Mouse (Mus musculus) embryonic facial prominence, embryonic 12.5 days (tissue): ENCODE data around the gene Olfr533. TPM values are rescaled to one million over a fixed set of nuclear protein-coding genes. Genes with fewer than 3 reads are reported as not detected.
"Not testable (repeated sequence)": the region's sequence is repeated elsewhere in the genome, so short reads cannot be mapped to it uniquely, and the experiment has no call there.

Experiments used
- ATAC-seq: fragments of 200-750 bp; cut with Nextera tagmentation; 2 replicates; pipeline ENCODE4 v1.8.0; 2017; ENCODE audit not compliant: insufficient number of reproducible peaks, insufficient read depth, low FRiP score, low TSS enrichment
- H3K27ac ChIP-seq: fragments of 300-500 bp; sonication (generic); 2 replicates; pipeline ENCODE4 v1.5.1; 2016; ENCODE audit warnings: mild to moderate bottlenecking
- H3K27me3 ChIP-seq: fragments of 300-500 bp; sonication (generic); 2 replicates; pipeline ENCODE4 v1.6.1; 2016; ENCODE audit warnings: mild to moderate bottlenecking, moderate library complexity
- H3K36me3 ChIP-seq: fragments of 300-500 bp; sonication (generic); 2 replicates; pipeline ENCODE4 v1.6.1; 2016; ENCODE audit warnings: mild to moderate bottlenecking
- H3K4me1 ChIP-seq: fragments of 300-500 bp; sonication (generic); 2 replicates; pipeline ENCODE4 v1.6.1; 2016
- H3K4me2 ChIP-seq: fragments of 300-500 bp; sonication (generic); replicated peaks from 2 replicates; pipeline ENCODE4 v1.6.1; 2016; ENCODE audit warnings: mild to moderate bottlenecking, moderate library complexity
- H3K4me3 ChIP-seq: fragments of 300-500 bp; sonication (generic); 2 replicates; pipeline ENCODE4 v1.5.1; 2016; ENCODE audit warnings: mild to moderate bottlenecking
- H3K9ac ChIP-seq: fragments of 300-500 bp; sonication (generic); 2 replicates; pipeline ENCODE4 v1.6.1; 2016; ENCODE audit warnings: mild to moderate bottlenecking, moderate library complexity
- H3K9me3 ChIP-seq: fragments of 300-500 bp; sonication (generic); 2 replicates; pipeline ENCODE4 v1.6.1; 2016; ENCODE audit warnings: mild to moderate bottlenecking, moderate library complexity
- WGBS: fragments of 180-500 bp; shearing (Covaris S2); methylation state at CpG from one replicate; pipeline ENCODE4 v1.1.7; 2016; 5-methylcytosine and 5-hydroxymethylcytosine counted together
- polyA plus RNA-seq: library from polyadenylated mRNA; unstranded; fragments of >200 nt; fragmentation: Nextera tagmentation; extraction: Ambion mirVana; gene quantifications from 2 replicates; pipeline ENCODE4 v1.2.1, GENCODE M21; 2016

The Olfr533 gene
- not detected in 2 replicates for polyA plus RNA-seq

DNA sequence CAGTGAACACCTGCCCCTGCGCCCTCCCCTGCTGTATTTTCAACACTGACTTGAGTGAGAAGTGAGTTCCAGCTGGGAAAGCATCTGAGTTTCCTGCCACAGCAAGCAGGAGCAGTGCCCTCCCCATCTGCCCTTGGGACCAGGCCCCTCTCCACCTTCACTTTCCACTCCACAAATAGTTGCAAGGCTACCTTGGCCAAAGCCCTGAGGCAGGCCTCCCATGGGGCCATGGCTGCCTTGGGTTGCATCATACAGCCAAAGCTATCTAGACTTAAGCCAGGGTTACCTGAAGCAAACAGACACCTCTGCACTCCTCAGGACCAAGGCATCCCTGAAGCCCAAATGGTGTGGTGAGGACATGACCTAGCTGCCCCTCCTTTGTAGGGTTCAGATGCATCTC is at the start of gene Olfr533:
Gene Olfr533, plus strand, starts transcription at position 301 of the 400 bp plus-strand sequence.
- not testable (repeated sequence) for H3K4me1 ChIP-seq, H3K4me3 ChIP-seq, H3K27ac ChIP-seq, ATAC-seq, H3K9ac ChIP-seq, H3K9me3 ChIP-seq, H3K27me3 ChIP-seq, H3K36me3 ChIP-seq, H3K4me2 ChIP-seq
- WGBS = 20% methylated on average over 1 of the region's 1 CpGs

DNA sequence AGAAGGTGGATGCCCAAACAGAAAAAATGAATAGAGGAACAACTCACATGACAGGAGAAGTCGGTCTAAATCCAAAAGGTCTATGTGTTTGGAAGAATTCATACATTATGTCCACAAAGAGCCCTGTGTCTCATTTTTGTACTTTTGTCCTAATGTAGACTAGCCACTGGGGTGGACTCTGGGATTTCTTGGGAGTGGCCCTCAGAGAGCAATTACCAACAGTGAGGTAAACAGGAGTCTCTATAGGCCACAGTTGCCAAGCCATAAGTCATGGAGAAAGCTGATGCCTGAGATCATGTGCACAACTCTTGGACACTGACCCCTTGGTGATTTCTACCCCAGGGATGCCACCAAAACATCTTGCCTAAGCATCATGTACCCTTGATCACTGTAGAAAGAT is 41.6 kb upstream of the Olfr533 start, which contains the start of gene Olfr532:
Gene Olfr532, minus strand, starts transcription at position 101 of the 400 bp plus-strand sequence.
- H3K27me3 ChIP-seq = no peaks in the 10 kb centered on the region
- H3K36me3 ChIP-seq = no peaks in the 10 kb centered on the region
- ATAC-seq = no peak
- no peak within 1 kb of the TSS for H3K4me3 ChIP-seq
- H3K9ac ChIP-seq = no peak within 1 kb of the TSS
- WGBS = 89% methylated on average over 1 of the region's 1 CpGs
- no peaks in the 10 kb centered on the region for H3K9me3 ChIP-seq
- H3K4me1 ChIP-seq = no peaks in the 10 kb centered on the region
- no peak within 1 kb of the TSS for H3K27ac ChIP-seq
- no peak within 1 kb of the TSS for H3K4me2 ChIP-seq

DNA sequence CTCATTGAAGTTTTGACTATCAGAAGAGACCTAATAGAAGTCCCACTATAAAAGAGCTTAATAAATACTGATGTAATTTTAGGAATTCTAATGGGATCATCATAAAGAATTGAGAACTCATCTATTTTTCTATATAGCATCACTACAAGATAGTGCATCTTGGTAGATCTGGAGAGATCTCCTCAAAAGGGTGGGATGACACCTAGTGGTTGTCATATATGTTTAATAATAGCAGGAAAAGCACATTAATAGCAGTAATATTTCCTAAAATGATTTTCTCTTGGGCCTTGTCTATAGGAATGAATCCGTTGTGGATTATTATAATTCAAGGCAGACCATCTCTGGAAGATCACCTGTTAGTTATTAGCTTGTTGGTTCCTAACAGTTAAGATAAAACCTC is 20.0 kb upstream of the Olfr533 start:
- Histone ChIP-seq H3K27me3 (no peaks in the 10 kb centered on the region), H3K4me2 (no peak overlapping the region), H3K36me3 (no peaks in the 10 kb centered on the region), H3K27ac (no peak overlapping the region), H3K9ac (no peak overlapping the region), H3K4me3 (no peak overlapping the region), H3K4me1 (no peaks in the 10 kb centered on the region), H3K9me3 (no peaks in the 10 kb centered on the region)
- 65% methylated on average over 1 of the region's 1 CpGs for WGBS
- ATAC-seq = no peak

DNA sequence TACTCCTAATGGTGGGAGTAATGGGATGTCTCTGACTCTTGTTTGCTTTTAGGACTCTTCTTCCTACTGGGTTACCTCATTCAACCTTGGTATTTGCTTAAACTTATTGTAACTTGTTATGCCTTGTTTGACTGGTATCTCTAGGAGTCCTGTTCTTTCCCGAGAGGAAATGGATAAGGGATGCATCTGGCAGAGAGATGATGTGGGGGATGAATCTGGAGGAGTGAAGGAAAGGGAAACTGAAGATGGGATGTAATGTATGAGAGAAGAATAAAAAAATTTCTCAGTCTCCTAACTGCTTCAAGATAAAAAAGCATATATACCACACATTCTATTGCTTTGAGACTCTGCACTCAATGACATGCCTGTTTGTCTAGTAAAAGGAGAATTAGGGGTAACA is 14.7 kb downstream of the Olfr533 start:
- H3K27me3 ChIP-seq = no peaks in the 10 kb centered on the region
- H3K4me1 ChIP-seq = no peaks in the 10 kb centered on the region
- ATAC-seq = no peak
- H3K4me2 ChIP-seq = no peak overlapping the region
- no peak overlapping the region for H3K9ac ChIP-seq
- no peaks in the 10 kb centered on the region for H3K36me3 ChIP-seq
- WGBS = 74% methylated on average over 1 of the region's 1 CpGs
- H3K4me3 ChIP-seq = no peak overlapping the region
- H3K9me3 ChIP-seq = no peaks in the 10 kb centered on the region
- H3K27ac ChIP-seq = no peak overlapping the region

DNA sequence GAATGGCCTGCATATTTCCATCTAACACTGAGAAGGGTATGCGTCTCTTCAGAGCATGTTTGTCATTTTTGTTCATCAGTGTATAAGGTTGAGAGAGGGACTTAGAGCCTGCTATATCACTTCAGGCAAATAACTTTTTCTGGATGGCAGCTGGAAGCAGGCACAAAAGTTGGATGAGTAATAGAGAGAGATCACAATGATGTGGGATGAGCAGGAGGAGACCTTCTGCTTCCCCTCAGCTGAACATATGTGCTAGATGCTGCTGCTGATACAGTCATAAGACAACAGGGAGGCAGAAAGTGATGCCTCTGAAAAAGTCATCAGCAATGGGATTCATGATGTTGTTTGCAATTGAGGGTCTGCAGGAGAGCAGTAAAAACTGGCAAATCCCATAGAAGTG is 15.6 kb downstream of the Olfr533 start:
- no peak overlapping the region for H3K9ac ChIP-seq
- no peak overlapping the region for H3K4me3 ChIP-seq
- H3K4me2 ChIP-seq = no peak overlapping the region
- no peaks in the 10 kb centered on the region for H3K27me3 ChIP-seq
- 88% methylated on average over 1 of the region's 1 CpGs for WGBS
- no peak for ATAC-seq
- H3K27ac ChIP-seq = no peak overlapping the region
- no peaks in the 10 kb centered on the region for H3K4me1 ChIP-seq
- no peaks in the 10 kb centered on the region for H3K9me3 ChIP-seq
- no peaks in the 10 kb centered on the region for H3K36me3 ChIP-seq

DNA sequence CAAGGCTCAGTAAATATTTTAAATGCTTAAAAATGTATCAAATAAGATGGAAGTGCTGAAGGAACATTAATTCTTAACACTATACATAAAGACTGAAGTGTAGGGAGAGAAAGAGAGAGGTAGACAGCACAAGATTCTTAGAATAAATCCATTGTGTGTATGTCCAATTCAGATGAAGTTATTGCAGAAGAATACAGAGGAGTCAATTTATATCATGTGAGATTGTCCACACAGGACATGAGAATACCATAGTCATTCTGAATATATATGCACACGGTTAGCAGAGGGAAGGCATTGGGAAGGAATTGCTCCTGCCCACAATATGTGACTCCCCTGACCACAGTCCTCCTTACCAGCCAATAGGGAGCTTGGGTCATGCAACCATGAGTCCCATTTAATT is 20.7 kb downstream of the Olfr533 start, which contains the start of gene Olfr535:
Gene Olfr535, plus strand, starts transcription at position 301 of the 400 bp plus-strand sequence.
- H3K36me3 ChIP-seq = no peaks in the 10 kb centered on the region
- no peaks in the 10 kb centered on the region for H3K4me1 ChIP-seq
- no peak within 1 kb of the TSS for H3K4me3 ChIP-seq
- H3K9ac ChIP-seq = no peak within 1 kb of the TSS
- WGBS = 88% methylated on average over 1 of the region's 1 CpGs
- no peak within 1 kb of the TSS for H3K27ac ChIP-seq
- no peak within 1 kb of the TSS for H3K4me2 ChIP-seq
- H3K27me3 ChIP-seq = no peaks in the 10 kb centered on the region
- no peak for ATAC-seq
- no peaks in the 10 kb centered on the region for H3K9me3 ChIP-seq

DNA sequence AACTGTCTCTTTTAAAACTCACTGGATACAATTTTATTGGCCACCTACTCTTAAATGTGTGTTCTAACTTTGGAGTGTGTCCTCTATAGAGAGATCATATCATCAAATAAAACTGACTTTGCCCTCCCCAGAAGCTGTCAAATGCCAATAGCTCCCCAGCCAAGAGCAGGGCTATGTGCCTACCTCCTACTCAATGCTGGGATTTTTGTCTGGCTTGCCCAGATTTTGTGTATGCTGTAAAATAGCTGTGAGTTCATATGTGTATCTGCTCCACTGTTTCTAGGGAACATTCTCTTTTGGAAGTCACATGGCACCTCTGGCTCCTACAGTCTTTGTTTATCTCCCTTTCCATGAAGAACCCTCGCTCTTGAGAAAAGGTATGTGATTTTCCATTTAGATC is 25.8 kb downstream of the Olfr533 start:
- H3K4me3 ChIP-seq = no peak overlapping the region
- no peaks in the 10 kb centered on the region for H3K4me1 ChIP-seq
- H3K27me3 ChIP-seq = no peaks in the 10 kb centered on the region
- H3K27ac ChIP-seq = no peak overlapping the region
- H3K36me3 ChIP-seq = no peaks in the 10 kb centered on the region
- WGBS = 72% methylated on average over 1 of the region's 1 CpGs
- ATAC-seq = no peak
- no peak overlapping the region for H3K4me2 ChIP-seq
- no peaks in the 10 kb centered on the region for H3K9me3 ChIP-seq
- no peak overlapping the region for H3K9ac ChIP-seq

DNA sequence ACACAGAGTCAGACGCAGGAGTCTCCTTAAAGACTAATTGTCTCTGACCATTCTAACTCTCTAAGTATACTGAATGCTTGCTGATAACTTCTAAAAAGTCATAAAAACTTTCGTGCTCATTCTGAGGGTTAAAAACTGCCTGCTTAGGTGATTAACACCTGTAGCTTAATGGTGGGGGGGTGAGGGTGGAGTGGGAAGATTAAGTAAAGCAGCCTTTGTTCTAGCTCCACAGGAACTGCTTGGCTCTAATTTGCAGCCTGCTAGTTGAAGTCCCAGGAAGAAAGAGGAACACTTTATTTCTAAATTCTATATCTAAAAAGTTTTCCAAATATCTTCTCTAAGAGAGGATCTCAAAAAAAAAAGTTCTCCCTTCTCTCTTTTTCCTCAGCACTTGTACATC is 31.1 kb downstream of the Olfr533 start:
- H3K36me3 ChIP-seq = no peaks in the 10 kb centered on the region
- no peak overlapping the region for H3K4me3 ChIP-seq
- no peaks in the 10 kb centered on the region for H3K27me3 ChIP-seq
- H3K9me3 ChIP-seq = no peaks in the 10 kb centered on the region
- H3K9ac ChIP-seq = no peak overlapping the region
- no peaks in the 10 kb centered on the region for H3K4me1 ChIP-seq
- no peak overlapping the region for H3K27ac ChIP-seq
- no peak for ATAC-seq
- H3K4me2 ChIP-seq = no peak overlapping the region
- WGBS = 39% methylated on average over 2 of the region's 2 CpGs

DNA sequence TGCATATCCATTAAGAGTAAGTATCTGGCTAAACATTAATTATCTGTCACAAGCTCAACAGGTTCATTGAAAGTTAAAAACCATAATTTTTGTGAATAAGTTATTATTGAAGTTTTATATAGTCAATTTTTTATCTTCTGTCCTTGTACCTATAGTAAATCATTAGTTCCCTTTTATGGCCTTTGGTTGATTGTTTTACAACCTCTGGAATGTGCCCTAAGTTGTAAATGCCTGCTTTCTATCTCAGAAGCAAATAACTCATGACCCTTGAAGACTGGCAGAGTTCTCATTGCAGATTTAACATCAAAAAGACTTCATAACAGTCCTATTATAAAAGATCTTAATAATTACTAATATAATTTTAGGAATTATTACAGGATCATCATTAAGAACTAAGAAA is 31.5 kb downstream of the Olfr533 start:
- no peaks in the 10 kb centered on the region for H3K27me3 ChIP-seq
- no peak overlapping the region for H3K9ac ChIP-seq
- no peaks in the 10 kb centered on the region for H3K9me3 ChIP-seq
- H3K4me1 ChIP-seq = no peaks in the 10 kb centered on the region
- no peak for ATAC-seq
- no peak overlapping the region for H3K4me3 ChIP-seq
- no peaks in the 10 kb centered on the region for H3K36me3 ChIP-seq
- H3K4me2 ChIP-seq = no peak overlapping the region
- no peak overlapping the region for H3K27ac ChIP-seq

DNA sequence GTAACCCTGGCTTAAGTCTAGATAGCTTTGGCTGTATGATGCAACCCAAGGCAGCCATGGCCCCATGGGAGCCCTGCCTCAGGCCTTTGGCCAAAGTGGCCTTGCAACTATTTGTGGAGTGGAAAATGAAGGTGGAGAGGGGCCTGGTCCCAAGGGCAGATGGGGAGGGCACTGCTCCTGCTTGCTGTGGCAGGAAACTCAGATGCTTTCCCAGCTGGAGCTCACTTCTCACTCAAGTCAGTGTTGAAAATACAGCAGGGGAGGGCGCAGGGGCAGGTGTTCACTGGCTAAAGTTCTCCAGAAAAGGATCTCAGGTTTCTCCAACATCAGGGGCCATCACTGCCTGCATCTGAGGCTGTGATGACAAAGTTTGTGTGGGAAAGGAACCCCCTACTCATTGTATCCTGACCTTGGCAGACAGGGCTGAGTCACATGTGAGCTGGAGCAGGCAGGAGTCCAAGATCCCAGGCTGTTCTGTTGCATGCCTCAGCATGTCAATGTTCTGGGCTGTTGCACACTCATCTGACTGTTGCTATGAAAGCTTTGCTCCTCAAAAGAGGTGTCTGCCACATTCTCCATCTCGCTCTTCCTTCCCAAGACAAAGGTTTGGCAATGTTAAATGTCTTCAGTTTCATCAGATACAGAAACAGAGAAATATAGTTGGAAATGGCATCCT is 44.3 kb downstream of the Olfr533 start, which contains the start of gene Olfr536:
Gene Olfr536, minus strand, starts transcription at position 51 of the 676 bp plus-strand sequence.
- H3K27ac ChIP-seq = not testable (repeated sequence)

More for the DNA sequence above, 44.3 kb downstream of the Olfr533 start, which contains the start of gene Olfr536:
- H3K27me3 ChIP-seq, H3K9me3 ChIP-seq, H3K4me1 ChIP-seq, ATAC-seq, H3K4me2 ChIP-seq, H3K9ac ChIP-seq, H3K36me3 ChIP-seq, H3K4me3 ChIP-seq: not testable (repeated sequence)
- WGBS = 78% methylated on average over 1 of the region's 2 CpGs
